8 mouse cellular contexts compared by ENCODE assay signal in genomic region chr19:6969665-6970381, GRCm38 (mm10). TPM values are rescaled to one million over a fixed set of nuclear protein-coding genes. Genes with fewer than 3 reads are reported as not detected.
DNase-seq lines count a peak whose midpoint lies in the region; ATAC-seq and TF ChIP-seq lines count a peak whose summit lies in the region.

No protein-coding gene starts in this region.

- no peak overlapping the region for H3K27ac ChIP-seq in embryonic facial prominence, embryonic 14.5 days (replicated peaks; ENCODE audit: low read depth, low read length)
- peak overlapping the region in 1 of 2 experiments; percentile 42; a peak in 2 of 4 replicates for H3K27ac ChIP-seq in heart, embryonic 14.5 days (replicated peaks in 1 of 2; ENCODE audit: control insufficient read depth in 1 of 2, insufficient read depth in 1 of 2, low read depth in 2 of 2, low read length in 2 of 2)
- peak overlapping the region; percentile 65; the same call in 1 of the 2 replicates for H3K27ac ChIP-seq in kidney, postnatal 0 days
- H3K27ac ChIP-seq in spleen, adult 2 months (ENCODE audit: insufficient read depth, low read length) = 0 out of 2 replicates have a peak overlapping the region, but pooled peaks have one; percentile 3

- H3K9me3 ChIP-seq in embryonic facial prominence, embryonic 14.5 days (ENCODE audit: control insufficient read depth, low read length) = no peaks in the 10 kb centered on the region
- no peaks in the 10 kb centered on the region for H3K9me3 ChIP-seq in heart, embryonic 14.5 days (ENCODE audit: control insufficient read depth, low read length)
- no peaks in the 10 kb centered on the region for H3K9me3 ChIP-seq in kidney, postnatal 0 days (replicated peaks; ENCODE audit: low read length)

- peak overlapping the region; percentile 55 for H3K4me2 ChIP-seq in embryonic facial prominence, embryonic 14.5 days (ENCODE audit: low read depth, low read length)
- H3K4me2 ChIP-seq in heart, embryonic 14.5 days (ENCODE audit: low read length) = peak overlapping the region; percentile 70
- H3K4me2 ChIP-seq in kidney, postnatal 0 days (ENCODE audit: low read length) = peak overlapping the region; percentile 67

- peaks cover 25% of the 10 kb centered on the region for H3K4me1 ChIP-seq in embryonic facial prominence, embryonic 14.5 days (ENCODE audit: control insufficient read depth, insufficient read depth, low read length)
- H3K4me1 ChIP-seq in heart, embryonic 14.5 days (ENCODE audit: control insufficient read depth in 2 of 2, insufficient read depth in 2 of 2, low read length in 2 of 2) = peaks cover 26 to 40% of the 10 kb centered on the region in 2 experiments
- H3K4me1 ChIP-seq in kidney, postnatal 0 days (replicated peaks; ENCODE audit: insufficient read depth, low read length) = peaks cover 26% of the 10 kb centered on the region
- H3K4me1 ChIP-seq in spleen, adult 2 months (ENCODE audit: control insufficient read depth, insufficient read depth, insufficient read length) = peaks cover 17% of the 10 kb centered on the region

- peak overlapping the region; percentile 73 for H3K9ac ChIP-seq in embryonic facial prominence, embryonic 14.5 days (ENCODE audit: low read depth, low read length)
- H3K9ac ChIP-seq in heart, embryonic 14.5 days (ENCODE audit: low read length) = peak overlapping the region; percentile 81
- H3K9ac ChIP-seq in kidney, postnatal 0 days (ENCODE audit: low read depth, low read length) = peak overlapping the region; percentile 79

- DNase-seq in 416B (ENCODE audit: low read depth) = peak; percentile 70
- DNase-seq in MN1 (ENCODE audit: low spot score) = peak; percentile 76
- peak; percentile 65 for DNase-seq in embryonic facial prominence, embryonic 14.5 days (ENCODE audit: low spot score)
- peak; percentile 64 for DNase-seq in kidney, postnatal 0 days (ENCODE audit: low spot score)
- DNase-seq in lung, postnatal 4 days = peak; percentile 87
- DNase-seq in spleen, adult 2 months (ENCODE audit: low read depth in 1 of 2, low spot score in 2 of 2) = peak; percentile 32 to 68
- no peak for DNase-seq in frontal cortex, postnatal 10 days (ENCODE audit: low spot score in 2 of 2)

- under 1% methylated on average over 42 of the region's 55 CpGs for WGBS in embryonic facial prominence, embryonic 14.5 days
- under 1% methylated on average over 44 of the region's 55 CpGs for WGBS in heart, embryonic 14.5 days
- 1% methylated on average over 52 of the region's 55 CpGs for WGBS in kidney, postnatal 0 days
- WGBS in spleen, adult 2 months = 3% methylated on average over 55 of the region's 55 CpGs

- H3K4me3 ChIP-seq in embryonic facial prominence, embryonic 14.5 days (ENCODE audit: low read depth, low read length) = peak overlapping the region; percentile 63
- H3K4me3 ChIP-seq in heart, embryonic 14.5 days (ENCODE audit: control insufficient read depth in 1 of 2, insufficient read depth in 1 of 2, low read depth in 1 of 2, low read length in 2 of 2) = peak overlapping the region; percentile 66 to 74
- H3K4me3 ChIP-seq in kidney, postnatal 0 days (replicated peaks; ENCODE audit: low read depth, low read length) = peak overlapping the region; percentile 58
- H3K4me3 ChIP-seq in spleen, adult 2 months (ENCODE audit: extremely low read depth, insufficient read depth, insufficient read length) = peak overlapping the region; percentile 70

- no peaks in the 10 kb centered on the region for H3K27me3 ChIP-seq in embryonic facial prominence, embryonic 14.5 days (replicated peaks; ENCODE audit: control insufficient read depth, insufficient read depth, low read length)
- no peaks in the 10 kb centered on the region for H3K27me3 ChIP-seq in heart, embryonic 14.5 days (ENCODE audit: control insufficient read depth, insufficient read depth, low read length)
- no peaks in the 10 kb centered on the region for H3K27me3 ChIP-seq in kidney, postnatal 0 days (ENCODE audit: insufficient read depth, low read length)
- H3K27me3 ChIP-seq in spleen, adult 2 months (ENCODE audit: control insufficient read depth, insufficient read depth, low read length) = no peaks in the 10 kb centered on the region

- TF ChIP-seq POLR2A in spleen, adult 2 months (IDR thresholded peaks at IDR 0.05; ENCODE audit: low read depth, low read length) = peak; percentile 41

- peaks cover 17% of the 10 kb centered on the region for H3K36me3 ChIP-seq in embryonic facial prominence, embryonic 14.5 days (ENCODE audit: control insufficient read depth, insufficient read depth, low read length)
- peaks cover 17% of the 10 kb centered on the region for H3K36me3 ChIP-seq in heart, embryonic 14.5 days (ENCODE audit: control insufficient read depth, insufficient read depth, low read length)
- peaks cover 16% of the 10 kb centered on the region for H3K36me3 ChIP-seq in kidney, postnatal 0 days (ENCODE audit: insufficient read depth, low read length)
- H3K36me3 ChIP-seq in spleen, adult 2 months (ENCODE audit: control insufficient read depth, insufficient read depth, low read length) = 0 out of 2 replicates have a peak, but pooled peaks cover 1% of the 10 kb centered on the region

- peak; percentile 54 for ATAC-seq in embryonic facial prominence, embryonic 14.5 days (ENCODE audit: low read depth)
- peak; percentile 68 for ATAC-seq in heart, embryonic 14.5 days (ENCODE audit: insufficient number of reproducible peaks, insufficient read depth, low FRiP score, low read depth)
- ATAC-seq in kidney, postnatal 0 days (replicated peaks; ENCODE audit: low FRiP score, low read depth) = peak; percentile 51

- peak; percentile 72 for TF ChIP-seq CTCF in kidney, postnatal 0 days (IDR thresholded peaks at IDR 0.05; ENCODE audit: low read depth)
- TF ChIP-seq CTCF in spleen, adult 2 months (IDR thresholded peaks at IDR 0.05; ENCODE audit: extremely low read depth, insufficient read depth, insufficient read length, insufficient replicate concordance) = peak; percentile 86; the same call in 1 of the 2 replicates

RNA-seq across cellular contexts. Expression of gene Ppp1r14b, which starts 4.9 kb away (rescaled TPM):
- polyA plus RNA-seq in embryonic facial prominence, embryonic 14.5 days (2014; fragmentation: Nextera tagmentation; extraction: Ambion mirVana) = 277 and 302 TPM in 2 replicates
- polyA plus RNA-seq in heart, embryonic 14.5 days (2014; fragmentation: Nextera tagmentation; extraction: Ambion mirVana) = 170 and 184 TPM in 2 replicates
- polyA plus RNA-seq in kidney, postnatal 0 days (2015; fragmentation: Nextera tagmentation; extraction: Ambion mirVana) = 144 and 174 TPM in 2 replicates
- 69.0 and 82.5 TPM in 2 replicates for polyA plus RNA-seq in spleen, adult 2 months (2012; rRNA removed)

RNA-seq across cellular contexts. Expression of gene Plcb3, which starts 6.4 kb away (rescaled TPM):
- polyA plus RNA-seq in embryonic facial prominence, embryonic 14.5 days (2014; fragmentation: Nextera tagmentation; extraction: Ambion mirVana) = 31.4 and 36.8 TPM in 2 replicates
- 15.2 and 16.8 TPM in 2 replicates for polyA plus RNA-seq in heart, embryonic 14.5 days (2014; fragmentation: Nextera tagmentation; extraction: Ambion mirVana)
- polyA plus RNA-seq in kidney, postnatal 0 days (2015; fragmentation: Nextera tagmentation; extraction: Ambion mirVana) = 24.6 and 28.5 TPM in 2 replicates
- 31.5 and 31.7 TPM in 2 replicates for polyA plus RNA-seq in spleen, adult 2 months (2012; rRNA removed)

RNA-seq across cellular contexts. Expression of gene Fkbp2, which starts 10.5 kb away (rescaled TPM):
- 72.4 and 81.0 TPM in 2 replicates for polyA plus RNA-seq in embryonic facial prominence, embryonic 14.5 days (2014; fragmentation: Nextera tagmentation; extraction: Ambion mirVana)
- 64.2 and 65.1 TPM in 2 replicates for polyA plus RNA-seq in heart, embryonic 14.5 days (2014; fragmentation: Nextera tagmentation; extraction: Ambion mirVana)
- polyA plus RNA-seq in kidney, postnatal 0 days (2015; fragmentation: Nextera tagmentation; extraction: Ambion mirVana) = 128 and 129 TPM in 2 replicates
- 22.1 and 26.2 TPM in 2 replicates for polyA plus RNA-seq in spleen, adult 2 months (2012; rRNA removed)

RNA-seq across cellular contexts. Expression of gene Vegfb, which starts 17.6 kb away (rescaled TPM):
- 41.0 and 43.9 TPM in 2 replicates for polyA plus RNA-seq in embryonic facial prominence, embryonic 14.5 days (2014; fragmentation: Nextera tagmentation; extraction: Ambion mirVana)
- polyA plus RNA-seq in heart, embryonic 14.5 days (2014; fragmentation: Nextera tagmentation; extraction: Ambion mirVana) = 141 and 153 TPM in 2 replicates
- 52.8 and 56.6 TPM in 2 replicates for polyA plus RNA-seq in kidney, postnatal 0 days (2015; fragmentation: Nextera tagmentation; extraction: Ambion mirVana)
- polyA plus RNA-seq in spleen, adult 2 months (2012; rRNA removed) = 20.7 and 23.9 TPM in 2 replicates

RNA-seq across cellular contexts. Expression of gene Dnajc4, which starts 22.5 kb away (rescaled TPM):
- 21.7 and 22.1 TPM in 2 replicates for polyA plus RNA-seq in embryonic facial prominence, embryonic 14.5 days (2014; fragmentation: Nextera tagmentation; extraction: Ambion mirVana)
- polyA plus RNA-seq in heart, embryonic 14.5 days (2014; fragmentation: Nextera tagmentation; extraction: Ambion mirVana) = 40.0 and 42.9 TPM in 2 replicates
- 30.7 and 32.1 TPM in 2 replicates for polyA plus RNA-seq in kidney, postnatal 0 days (2015; fragmentation: Nextera tagmentation; extraction: Ambion mirVana)
- 24.1 and 25.3 TPM in 2 replicates for polyA plus RNA-seq in spleen, adult 2 months (2012; rRNA removed)

Comparison
In these comparisons a context has a peak if more than half of its experiments do, and no peak if none do; other contexts are left out.
1. DNase-seq: peak in 416B (single experiment), MN1 (single experiment), embryonic facial prominence, embryonic 14.5 days (single experiment), kidney, postnatal 0 days (single experiment), lung, postnatal 4 days (2 of 2) and spleen, adult 2 months (2 of 2); none in frontal cortex, postnatal 10 days (0 of 2).
2. Peak in every context shown above with its lines, with median percentiles within 50 percentile points of each other: ATAC-seq, H3K4me2 ChIP-seq, H3K4me3 ChIP-seq and H3K9ac ChIP-seq.